Mouse (Mus musculus) spleen, postnatal 14 days (tissue): Measurements from ENCODE around the gene Gm20431.

Experiments used
- DNase-seq, 2 experiments: peaks; one replicate each; pipeline ENCODE4 v3.0.0; 2021 to 2022; ENCODE audit warnings: low spot score in 2 of 2

The Gm20431 gene

GRCm38 (mm10) chr2:167688498-167689451, 27.5 kb upstream of the Gm20431 start, which contains the start of gene Cebpb:
Gene Cebpb, plus strand, starts transcription at chr2:167688915.
- DNase-seq = peak; percentile 65 to 70

- no peak for DNase-seq
Observed at GRCm38 (mm10) chr2:167688126-167688497, 26.8 kb upstream of the Gm20431 start.

GRCm38 (mm10) chr2:167687651-167688101, 26.4 kb upstream of the Gm20431 start:
- DNase-seq = no peak

- no peak for DNase-seq
Observed at GRCm38 (mm10) chr2:167687250-167687586, 25.9 kb upstream of the Gm20431 start.

- no peak for DNase-seq
Observed at GRCm38 (mm10) chr2:167686382-167687249, 25.3 kb upstream of the Gm20431 start.

DNA sequence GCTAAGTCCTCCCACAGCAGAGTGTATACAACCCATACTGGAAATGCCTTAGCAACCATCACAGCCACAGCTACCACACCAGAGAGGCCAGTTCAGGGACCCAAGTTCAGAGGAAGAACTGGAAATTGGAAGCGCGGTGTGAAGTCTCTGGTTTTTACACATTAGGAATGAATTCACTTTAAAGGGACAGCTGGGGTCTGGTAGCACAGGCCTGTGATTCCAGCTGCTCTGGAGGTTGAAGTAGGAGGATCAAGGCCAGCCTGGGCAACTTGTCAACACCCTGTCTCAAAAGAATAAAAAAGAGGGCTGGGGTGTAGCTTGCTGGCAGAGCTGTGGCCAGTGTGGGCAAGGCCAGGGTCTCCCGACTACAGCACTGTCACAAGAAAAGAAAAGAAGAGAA, 24.6 kb upstream of the Gm20431 start:
- no peak for DNase-seq

DNA sequence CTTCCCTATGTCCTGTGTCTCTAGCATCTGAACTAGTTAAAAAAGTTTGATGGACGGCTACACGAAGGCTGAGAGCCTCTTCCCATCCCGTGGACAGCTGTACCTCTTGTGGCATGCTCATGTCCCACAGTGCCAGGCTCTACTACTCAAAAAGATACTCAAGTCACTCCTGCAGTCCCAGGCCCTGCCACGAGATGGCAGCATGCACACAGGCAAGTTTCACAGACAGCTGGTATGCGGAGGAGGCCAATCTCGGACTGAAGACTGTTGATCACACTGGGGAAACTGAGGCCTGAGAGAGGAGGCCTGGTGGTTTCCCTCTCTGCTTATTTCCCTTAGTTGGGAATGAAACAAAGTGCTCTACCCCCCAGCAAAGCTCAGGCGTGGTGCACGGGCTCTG, 23.8 kb upstream of the Gm20431 start:
- peak; percentile 89 to 94 for DNase-seq

- no peak for DNase-seq
Observed at GRCm38 (mm10) chr2:167683721-167684120, 22.4 kb upstream of the Gm20431 start.

DNA sequence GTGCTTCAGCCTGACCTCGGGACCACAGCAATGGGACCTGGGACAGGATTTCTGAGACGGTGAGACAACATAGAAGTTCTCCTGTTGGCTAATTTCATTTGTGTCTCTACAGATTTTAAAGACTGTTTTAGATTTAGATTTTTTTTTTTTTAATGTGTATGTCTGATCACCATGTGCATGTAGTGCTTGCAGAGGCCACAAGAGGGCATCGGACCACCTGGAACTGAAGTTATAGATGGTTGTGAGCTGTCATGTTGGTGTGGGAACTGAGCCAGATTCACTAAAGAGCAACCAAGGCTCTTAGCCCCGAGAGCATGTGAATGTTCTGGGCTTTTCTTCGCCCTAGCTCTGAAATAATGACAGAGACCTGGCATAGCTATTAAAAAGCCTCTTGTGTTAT, 19.4 kb upstream of the Gm20431 start:
- peak; percentile 50 to 68 for DNase-seq

DNA sequence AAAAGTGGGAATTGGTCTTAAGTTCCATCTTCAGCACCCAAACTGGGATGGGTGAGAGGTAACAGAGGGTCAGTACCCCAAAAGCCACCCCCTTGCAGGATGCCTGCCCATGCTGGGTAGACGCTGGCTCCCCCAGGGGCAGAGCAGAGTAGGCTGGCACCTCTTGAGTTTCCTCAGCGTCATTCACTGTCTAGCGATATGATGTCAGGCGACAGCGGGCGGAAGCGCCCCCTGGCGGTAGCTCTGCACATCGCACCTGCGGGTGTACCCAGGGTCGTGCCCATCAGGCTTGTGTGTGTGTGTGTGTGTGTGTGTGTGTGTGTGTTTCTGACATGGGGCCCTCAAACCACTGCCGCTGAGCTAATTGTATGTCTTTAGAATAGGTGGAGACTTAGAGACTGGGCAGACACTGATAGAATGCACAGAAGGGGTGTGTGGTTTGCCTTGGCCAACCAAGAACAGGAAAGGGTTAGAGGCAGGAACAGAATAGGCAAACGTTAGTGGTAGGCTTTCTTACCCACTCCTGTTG, 18.7 kb upstream of the Gm20431 start:
- DNase-seq = peak; percentile 80 to 91

GRCm38 (mm10) chr2:167678600-167678999, 17.3 kb upstream of the Gm20431 start:
- no peak for DNase-seq

DNA sequence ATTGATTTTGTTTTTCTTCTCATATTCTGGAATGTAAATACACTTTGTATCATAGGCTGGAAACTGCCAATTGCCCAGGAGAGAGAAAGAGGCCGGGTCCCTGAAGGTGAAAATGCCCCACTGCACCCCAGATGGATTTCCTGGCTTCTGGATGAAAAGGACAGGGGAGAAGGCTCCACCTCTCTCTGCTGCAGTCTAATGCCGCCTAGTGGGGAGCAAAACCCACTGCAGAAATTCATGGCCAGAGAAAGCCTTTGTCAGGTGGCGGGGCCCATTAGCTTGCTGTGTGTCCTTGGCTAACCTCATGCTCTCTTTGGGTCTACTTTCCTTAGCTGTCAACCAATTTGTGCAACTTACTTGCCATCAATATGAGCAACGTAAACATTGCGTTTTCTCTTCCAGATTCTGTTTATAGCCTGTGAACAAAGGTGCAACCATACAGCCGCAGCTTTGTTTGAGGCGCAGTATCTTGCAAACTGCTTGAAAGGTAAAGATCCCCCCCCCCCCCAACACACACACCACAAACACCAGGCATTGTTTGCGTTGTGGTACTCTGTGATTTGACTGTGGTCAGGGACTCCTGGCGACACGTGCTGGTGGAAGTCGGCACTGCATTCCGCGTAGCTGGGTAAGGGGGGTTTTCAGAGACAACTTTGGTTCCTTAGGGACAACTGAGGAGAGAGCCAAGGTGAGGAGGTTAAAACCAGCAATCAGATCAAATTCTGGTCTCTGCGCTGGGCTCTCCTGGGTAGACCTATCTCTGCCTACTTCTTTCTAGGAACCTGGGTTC, 14.0 kb upstream of the Gm20431 start:
- no peak for DNase-seq

DNA sequence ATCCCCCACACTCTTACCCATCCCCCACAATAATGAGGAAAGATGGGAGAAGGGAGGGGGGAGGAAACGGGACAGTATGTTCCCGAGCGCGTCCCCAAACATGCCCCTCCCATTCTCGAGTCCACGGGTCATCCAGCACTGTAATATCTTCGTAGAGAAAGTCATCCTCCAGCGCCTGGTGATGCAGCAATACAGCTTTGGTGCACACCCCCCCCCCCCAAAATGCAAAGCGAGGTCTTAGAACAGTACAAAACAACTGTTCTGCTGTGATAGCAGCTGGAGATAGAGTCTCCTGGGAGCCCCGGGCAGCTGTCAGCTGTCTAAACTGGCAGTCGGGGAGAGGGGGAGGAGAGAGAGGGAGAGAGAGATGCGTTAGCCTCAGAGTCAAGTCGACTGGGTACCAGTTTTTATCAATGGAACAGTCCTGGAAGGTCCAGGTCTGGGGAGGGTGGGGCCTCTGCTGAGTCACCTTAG, 11.0 kb upstream of the Gm20431 start:
- peak in 1 of 2 experiments; percentile 48 for DNase-seq

- no peak for DNase-seq
Observed at GRCm38 (mm10) chr2:167671101-167671633, 9.9 kb upstream of the Gm20431 start.

DNA sequence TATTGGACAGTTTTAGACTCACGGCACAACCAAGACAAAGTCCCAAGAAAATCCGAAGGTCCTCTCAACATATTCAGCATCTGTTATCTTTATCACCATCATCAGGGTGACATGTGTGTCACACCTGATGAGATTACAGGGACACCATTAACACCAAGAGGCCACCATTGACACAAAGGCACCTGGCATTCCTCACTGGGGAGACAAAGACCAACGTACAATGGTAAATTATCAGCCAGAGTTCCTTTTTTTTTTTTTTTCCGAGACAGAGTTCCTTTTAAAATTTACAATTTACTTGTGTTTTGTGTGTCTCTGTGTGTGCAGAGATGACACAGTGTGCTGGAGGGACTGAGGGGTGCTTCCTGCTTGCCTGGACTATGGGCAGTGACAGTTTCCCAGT, 8.1 kb upstream of the Gm20431 start:
- no peak for DNase-seq

DNA sequence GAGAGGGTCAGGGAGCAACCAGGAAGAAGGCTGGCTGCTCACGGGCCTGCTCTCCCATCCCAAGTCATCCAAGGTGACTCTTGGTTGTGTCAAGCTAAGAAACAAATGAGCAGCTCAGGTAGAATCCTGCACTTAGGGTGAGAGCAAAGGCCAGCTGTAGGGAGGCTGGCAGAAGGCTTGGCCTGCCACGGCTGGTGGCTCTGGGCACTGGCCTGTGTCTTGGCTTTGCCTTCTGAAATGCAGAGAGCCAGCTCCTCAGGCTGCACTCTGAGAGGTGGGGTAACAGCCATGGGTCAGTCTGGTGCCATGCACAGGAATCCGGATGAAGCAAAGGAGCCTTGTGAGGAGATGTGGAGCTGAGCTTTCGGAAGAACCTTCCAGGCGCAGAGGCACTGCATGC, 7.1 kb upstream of the Gm20431 start:
- no peak for DNase-seq

GRCm38 (mm10) chr2:167665972-167666713, 4.8 kb upstream of the Gm20431 start:
- no peak for DNase-seq

- no peak for DNase-seq
Observed at GRCm38 (mm10) chr2:167662713-167663112, 1.4 kb upstream of the Gm20431 start.

DNA sequence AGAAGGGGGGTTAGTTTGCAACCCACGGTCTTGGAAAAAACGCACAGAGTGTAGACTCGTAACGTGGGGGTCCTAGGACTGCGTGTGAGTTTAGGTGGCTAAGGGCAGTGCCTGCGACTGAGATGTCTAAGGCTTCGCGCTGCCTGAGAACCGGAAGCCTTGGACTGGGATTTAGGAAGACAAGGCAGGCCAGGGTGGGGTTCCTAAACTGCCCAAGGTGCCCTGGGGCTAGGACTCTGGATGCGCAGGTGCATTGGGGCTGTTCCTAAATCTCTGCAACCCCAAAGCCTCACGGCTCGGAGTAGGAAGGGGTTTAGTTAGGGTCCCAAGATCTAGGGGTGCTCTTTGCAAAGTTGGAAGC, 705 bp downstream of the Gm20431 start:
- DNase-seq = no peak

GRCm38 (mm10) chr2:167659847-167660610, 1.3 kb downstream of the Gm20431 start:
- DNase-seq = no peak
